Mouse (Mus musculus): ENCODE measurements around the gene Sox18. TPM values are rescaled to one million over a fixed set of nuclear protein-coding genes. Genes with fewer than 3 reads are reported as not detected.

The Sox18 gene
- polyA plus RNA-seq, 1 experiment from 2014 or later = 18.0 TPM

- no peak overlapping the region for H3K4me3 ChIP-seq (ENCODE audit: low read length)
- 82% methylated on average over 3 of the region's 3 CpGs for whole genome bisulfite sequencing
- H3K27ac ChIP-seq (ENCODE audit: low read depth, low read length) = no peak overlapping the region
- no peaks in the 10 kb centered on the region for H3K36me3 ChIP-seq (ENCODE audit: control insufficient read depth, insufficient read depth, low read length)
- 0 out of 2 replicates have a peak, but pooled peaks have one; percentile 15 for ATAC-seq
- H3K9me3 ChIP-seq (ENCODE audit: control insufficient read depth, low read length) = no peaks in the 10 kb centered on the region
- H3K4me1 ChIP-seq (ENCODE audit: control insufficient read depth, insufficient read depth, low read depth, low read length) = no peaks in the 10 kb centered on the region
- no peak overlapping the region for H3K9ac ChIP-seq (ENCODE audit: low read depth, low read length)
- H3K4me2 ChIP-seq (ENCODE audit: low read length) = no peak overlapping the region
- H3K27me3 ChIP-seq (replicated peaks; ENCODE audit: control insufficient read depth, insufficient read depth, low read length) = no peaks in the 10 kb centered on the region; the same call in 1 of the 2 replicates
Observed at GRCm38 (mm10) chr2:181662620-181663297, 8.7 kb downstream of the Sox18 start.

DNA sequence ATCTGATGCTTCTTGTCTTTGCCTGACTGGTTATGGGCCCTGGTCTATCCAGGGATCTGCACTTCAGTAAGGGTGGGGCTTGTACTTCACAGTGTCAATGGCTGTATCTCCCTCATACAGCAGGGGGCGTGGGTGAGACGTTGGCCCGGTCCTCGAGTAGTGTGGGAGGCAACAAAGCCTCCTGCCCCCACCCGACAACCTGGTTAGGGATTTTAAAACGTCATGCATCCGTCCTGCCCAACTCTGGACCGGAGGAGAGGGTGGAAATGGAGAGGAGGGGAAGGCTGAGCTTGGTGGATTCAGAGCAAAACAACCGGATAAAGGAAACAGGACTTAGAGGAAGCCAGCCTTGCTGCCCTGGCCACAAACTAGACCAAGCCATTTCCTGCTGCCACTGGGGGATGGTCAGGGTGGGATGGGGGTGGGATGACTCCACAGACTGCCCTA, 11.8 kb downstream of the Sox18 start:
- H3K9ac ChIP-seq (ENCODE audit: low read depth, low read length) = no peak overlapping the region
- ATAC-seq = peak; percentile 79
- 10% methylated on average over 9 of the region's 9 CpGs for WGBS

DNA sequence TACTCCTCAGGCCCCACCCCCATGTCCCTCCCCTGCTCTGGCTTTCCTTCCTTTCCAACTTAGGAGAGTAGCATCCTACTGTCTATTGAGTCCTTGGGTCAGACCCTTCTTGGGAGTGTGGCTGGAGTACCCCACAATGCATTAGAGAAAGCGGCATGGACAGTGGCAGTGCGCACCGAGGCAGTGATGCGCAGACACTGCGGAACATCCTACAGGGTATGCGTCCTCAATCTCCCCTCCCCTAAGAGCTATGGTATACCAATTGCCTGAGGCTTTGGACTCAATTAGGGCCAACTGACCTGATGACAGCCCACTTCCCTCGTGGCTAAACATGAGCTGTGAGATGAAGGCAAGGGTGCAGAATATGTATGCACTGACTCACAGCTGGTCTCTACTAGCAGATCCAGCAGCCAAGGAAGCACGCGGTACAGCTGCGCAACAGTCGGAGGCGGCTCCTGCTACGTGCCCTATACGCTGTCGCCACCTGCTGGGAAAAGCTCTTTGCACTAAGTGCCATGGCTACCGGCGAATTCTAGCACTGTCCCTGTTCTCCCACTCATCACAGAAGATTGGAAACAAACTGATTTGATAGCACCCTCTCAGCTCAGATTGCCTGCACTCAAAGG, 12.4 kb downstream of the Sox18 start:
- H3K4me3 ChIP-seq (ENCODE audit: low read length) = no peak overlapping the region
- H3K9me3 ChIP-seq (ENCODE audit: control insufficient read depth, low read length) = no peaks in the 10 kb centered on the region
- no peak overlapping the region for H3K27ac ChIP-seq (ENCODE audit: low read depth, low read length)
- ATAC-seq = peak; percentile 29; the same call in 1 of the 2 replicates
- H3K4me2 ChIP-seq (ENCODE audit: low read length) = no peak overlapping the region
- no peaks in the 10 kb centered on the region for H3K4me1 ChIP-seq (ENCODE audit: control insufficient read depth, insufficient read depth, low read depth, low read length)
- H3K36me3 ChIP-seq (ENCODE audit: control insufficient read depth, insufficient read depth, low read length) = peaks cover 18% of the 10 kb centered on the region
- 42% methylated on average over 17 of the region's 17 CpGs for WGBS
- no peak overlapping the region for H3K9ac ChIP-seq (ENCODE audit: low read depth, low read length)
- H3K27me3 ChIP-seq (replicated peaks; ENCODE audit: control insufficient read depth, insufficient read depth, low read length) = no peaks in the 10 kb centered on the region

More for the DNA sequence above, 11.8 kb downstream of the Sox18 start:
- Histone ChIP-seq H3K36me3 (ENCODE audit: control insufficient read depth, insufficient read depth, low read length) (peaks cover 17% of the 10 kb centered on the region), H3K9me3 (ENCODE audit: control insufficient read depth, low read length) (no peaks in the 10 kb centered on the region), H3K27ac (ENCODE audit: low read depth, low read length) (no peak overlapping the region), H3K4me1 (ENCODE audit: control insufficient read depth, insufficient read depth, low read depth, low read length) (no peaks in the 10 kb centered on the region), H3K27me3 (replicated peaks; ENCODE audit: control insufficient read depth, insufficient read depth, low read length) (no peaks in the 10 kb centered on the region), H3K4me2 (ENCODE audit: low read length) (no peak overlapping the region), H3K4me3 (ENCODE audit: low read length) (no peak overlapping the region)

DNA sequence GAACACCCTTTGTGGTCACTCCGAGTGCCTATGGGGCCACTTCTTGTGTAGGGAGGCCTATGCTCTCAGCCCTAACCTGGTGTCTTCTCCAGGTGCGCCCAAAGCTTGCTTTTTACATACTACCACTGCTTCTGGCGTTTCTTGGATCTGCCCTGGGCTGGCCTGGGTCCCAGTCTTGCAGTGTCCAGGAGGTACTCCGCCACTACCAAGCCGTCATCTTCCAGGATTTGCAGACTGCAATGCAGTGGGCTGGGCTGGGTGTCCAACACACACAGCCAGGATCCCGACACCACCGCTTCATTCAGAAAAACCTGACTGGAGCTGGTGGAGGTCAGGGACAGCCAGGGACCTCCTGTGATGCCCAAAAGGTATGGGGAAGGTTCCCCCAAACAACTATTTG, 12.9 kb downstream of the Sox18 start:
- Histone ChIP-seq H3K4me3 (ENCODE audit: low read length) (no peak overlapping the region), H3K27me3 (replicated peaks; ENCODE audit: control insufficient read depth, insufficient read depth, low read length) (no peaks in the 10 kb centered on the region), H3K4me1 (ENCODE audit: control insufficient read depth, insufficient read depth, low read depth, low read length) (no peaks in the 10 kb centered on the region), H3K27ac (ENCODE audit: low read depth, low read length) (no peak overlapping the region), H3K9ac (ENCODE audit: low read depth, low read length) (no peak overlapping the region), H3K4me2 (ENCODE audit: low read length) (no peak overlapping the region), H3K36me3 (ENCODE audit: control insufficient read depth, insufficient read depth, low read length) (peaks cover 18% of the 10 kb centered on the region), H3K9me3 (ENCODE audit: control insufficient read depth, low read length) (no peaks in the 10 kb centered on the region)
- WGBS = 90% methylated on average over 7 of the region's 7 CpGs
- ATAC-seq = no peak

DNA sequence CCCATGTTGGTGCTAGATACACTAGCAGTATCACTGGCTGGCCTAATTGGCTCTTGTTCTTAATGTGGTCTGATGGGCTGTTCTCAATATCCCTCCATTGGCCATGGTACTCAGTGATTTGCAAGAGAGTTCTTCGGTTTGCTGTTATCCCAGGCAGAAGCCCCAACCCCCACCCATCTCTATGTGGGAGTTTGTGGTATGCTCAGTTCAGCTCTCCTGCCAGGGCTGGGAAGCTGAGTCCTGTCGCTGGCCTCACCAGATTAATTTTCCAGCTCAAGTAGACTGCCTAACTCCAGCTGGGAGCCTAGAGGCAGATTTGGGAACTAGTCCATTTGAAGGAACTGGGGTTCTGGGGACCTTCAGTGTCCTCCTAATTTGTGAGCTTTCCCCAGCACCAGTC, 14.0 kb downstream of the Sox18 start:
- no peak overlapping the region for H3K9ac ChIP-seq (ENCODE audit: low read depth, low read length)
- no peak overlapping the region for H3K4me3 ChIP-seq (ENCODE audit: low read length)
- 75% methylated on average over 2 of the region's 2 CpGs for WGBS
- H3K9me3 ChIP-seq (ENCODE audit: control insufficient read depth, low read length) = no peaks in the 10 kb centered on the region
- H3K36me3 ChIP-seq (ENCODE audit: control insufficient read depth, insufficient read depth, low read length) = peaks cover 24% of the 10 kb centered on the region
- no peak for ATAC-seq
- H3K4me2 ChIP-seq (ENCODE audit: low read length) = no peak overlapping the region
- no peaks in the 10 kb centered on the region for H3K27me3 ChIP-seq (replicated peaks; ENCODE audit: control insufficient read depth, insufficient read depth, low read length)
- H3K4me1 ChIP-seq (ENCODE audit: control insufficient read depth, insufficient read depth, low read depth, low read length) = no peaks in the 10 kb centered on the region
- H3K27ac ChIP-seq (ENCODE audit: low read depth, low read length) = no peak overlapping the region

GRCm38 (mm10) chr2:181656734-181657133, 14.7 kb downstream of the Sox18 start, which contains the start of gene Gm29797:
Gene Gm29797, plus strand, starts transcription at chr2:181657034.
- no peak for ATAC-seq
- Histone ChIP-seq H3K27me3 (replicated peaks; ENCODE audit: control insufficient read depth, insufficient read depth, low read length) (no peaks in the 10 kb centered on the region), H3K4me3 (ENCODE audit: low read length) (no peak within 1 kb of the TSS), H3K9me3 (ENCODE audit: control insufficient read depth, low read length) (no peaks in the 10 kb centered on the region), H3K9ac (ENCODE audit: low read depth, low read length) (no peak within 1 kb of the TSS), H3K4me1 (ENCODE audit: control insufficient read depth, insufficient read depth, low read depth, low read length) (no peaks in the 10 kb centered on the region), H3K36me3 (ENCODE audit: control insufficient read depth, insufficient read depth, low read length) (peaks cover 30% of the 10 kb centered on the region), H3K4me2 (ENCODE audit: low read length) (no peak within 1 kb of the TSS), H3K27ac (ENCODE audit: low read depth, low read length) (no peak within 1 kb of the TSS)
- WGBS = 74% methylated on average over 3 of the region's 3 CpGs

DNA sequence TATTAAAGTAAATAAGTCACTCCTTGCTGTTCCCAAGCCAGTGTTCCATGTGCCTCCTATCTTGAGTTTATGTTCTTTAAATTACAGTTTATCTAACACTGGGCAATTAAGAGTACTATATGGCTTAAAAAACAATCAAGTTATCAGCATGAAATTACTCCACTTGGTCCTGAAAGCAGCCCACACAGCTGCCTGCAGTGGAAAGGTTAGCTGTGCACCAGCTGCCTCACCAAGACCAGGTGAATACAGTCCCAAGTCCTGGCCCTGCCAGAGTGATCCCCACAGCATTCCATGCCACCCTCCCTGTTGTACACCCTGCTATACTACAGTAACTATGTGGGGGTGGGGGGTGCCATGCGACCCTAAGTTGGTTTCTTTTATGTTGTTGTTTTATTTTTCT, 17.9 kb downstream of the Sox18 start:
- Histone ChIP-seq H3K4me1 (ENCODE audit: control insufficient read depth, insufficient read depth, low read depth, low read length) (no peaks in the 10 kb centered on the region), H3K36me3 (ENCODE audit: control insufficient read depth, insufficient read depth, low read length) (peaks cover 50% of the 10 kb centered on the region), H3K27ac (ENCODE audit: low read depth, low read length) (no peak overlapping the region), H3K9ac (ENCODE audit: low read depth, low read length) (no peak overlapping the region), H3K9me3 (ENCODE audit: control insufficient read depth, low read length) (no peaks in the 10 kb centered on the region), H3K4me3 (ENCODE audit: low read length) (no peak overlapping the region), H3K27me3 (replicated peaks; ENCODE audit: control insufficient read depth, insufficient read depth, low read length) (no peaks in the 10 kb centered on the region), H3K4me2 (ENCODE audit: low read length) (no peak overlapping the region)
- ATAC-seq = no peak
- WGBS = 89% methylated on average over 1 of the region's 1 CpGs

GRCm38 (mm10) chr2:181653065-181653464, 18.4 kb downstream of the Sox18 start:
- Histone ChIP-seq H3K4me2 (ENCODE audit: low read length) (no peak overlapping the region), H3K9ac (ENCODE audit: low read depth, low read length) (no peak overlapping the region), H3K4me3 (ENCODE audit: low read length) (no peak overlapping the region), H3K9me3 (ENCODE audit: control insufficient read depth, low read length) (no peaks in the 10 kb centered on the region), H3K4me1 (ENCODE audit: control insufficient read depth, insufficient read depth, low read depth, low read length) (no peaks in the 10 kb centered on the region), H3K27ac (ENCODE audit: low read depth, low read length) (no peak overlapping the region), H3K36me3 (ENCODE audit: control insufficient read depth, insufficient read depth, low read length) (peaks cover 50% of the 10 kb centered on the region), H3K27me3 (replicated peaks; ENCODE audit: control insufficient read depth, insufficient read depth, low read length) (no peaks in the 10 kb centered on the region)
- no peak for ATAC-seq

DNA sequence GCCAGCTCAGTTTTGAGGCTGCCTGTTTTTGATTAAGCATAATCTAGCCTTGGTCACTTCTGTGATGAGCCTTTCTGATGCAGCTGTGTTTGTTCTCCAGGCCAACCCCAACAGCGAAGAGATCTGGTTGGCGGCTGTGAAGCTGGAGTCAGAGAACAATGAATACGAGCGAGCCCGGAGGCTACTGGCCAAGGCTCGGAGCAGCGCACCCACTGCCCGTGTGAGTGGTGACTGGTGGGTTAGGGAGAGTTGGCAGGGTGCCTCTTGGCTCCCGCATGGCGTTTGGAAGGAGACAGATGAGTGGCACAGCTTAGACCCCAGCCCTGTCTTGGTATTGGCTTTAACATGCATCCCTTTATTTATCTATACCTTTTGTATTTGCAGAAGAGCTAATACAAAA, 22.5 kb downstream of the Sox18 start:
- Histone ChIP-seq H3K9ac (ENCODE audit: low read depth, low read length) (no peak overlapping the region), H3K4me1 (ENCODE audit: control insufficient read depth, insufficient read depth, low read depth, low read length) (no peaks in the 10 kb centered on the region), H3K36me3 (ENCODE audit: control insufficient read depth, insufficient read depth, low read length) (peaks cover 40% of the 10 kb centered on the region), H3K27me3 (replicated peaks; ENCODE audit: control insufficient read depth, insufficient read depth, low read length) (no peaks in the 10 kb centered on the region), H3K4me2 (ENCODE audit: low read length) (no peak overlapping the region), H3K4me3 (ENCODE audit: low read length) (no peak overlapping the region), H3K9me3 (ENCODE audit: control insufficient read depth, low read length) (no peaks in the 10 kb centered on the region), H3K27ac (ENCODE audit: low read depth, low read length) (no peak overlapping the region)
- ATAC-seq = no peak
- 87% methylated on average over 10 of the region's 10 CpGs for WGBS

Data from hindbrain, embryonic 16.5 days (tissue).